Mouse (Mus musculus): ENCODE results near the gene Mtpn.

The Mtpn gene

GRCm38 (mm10) chr6:35539304-35540009, at the start of gene Mtpn:
Gene Mtpn, minus strand, starts transcription at chr6:35539888.
- in situ Hi-C loops (cut with MseI, MboI) = no loop called here

- in situ Hi-C loops (cut with MseI, MboI) = no loop called here
Observed at GRCm38 (mm10) chr6:35568731-35569130, 29.0 kb upstream of the Mtpn start.

DNA sequence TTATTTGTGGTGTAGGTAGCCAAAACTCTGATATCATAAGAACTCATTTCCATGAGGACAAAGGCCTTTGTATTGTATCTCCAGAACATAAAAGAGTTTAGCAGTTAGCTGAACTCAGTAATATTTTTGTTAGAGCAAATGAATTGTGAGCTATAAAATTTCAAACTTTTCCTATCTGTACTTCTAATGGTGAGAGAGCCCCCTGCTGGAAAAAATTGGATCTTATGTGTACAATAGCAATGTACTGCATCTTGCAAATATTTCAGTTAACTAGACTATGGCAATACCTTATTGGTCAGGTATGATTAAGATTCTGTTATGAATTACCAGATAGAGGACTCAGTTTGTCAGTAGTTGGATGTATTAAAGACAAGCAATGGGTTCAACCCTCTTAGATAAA, 28.1 kb upstream of the Mtpn start:
- in situ Hi-C loops (cut with MseI, MboI) = no loop called here

GRCm38 (mm10) chr6:35559950-35560349, 20.3 kb upstream of the Mtpn start:
- in situ Hi-C loops (cut with MseI, MboI) = no loop called here

DNA sequence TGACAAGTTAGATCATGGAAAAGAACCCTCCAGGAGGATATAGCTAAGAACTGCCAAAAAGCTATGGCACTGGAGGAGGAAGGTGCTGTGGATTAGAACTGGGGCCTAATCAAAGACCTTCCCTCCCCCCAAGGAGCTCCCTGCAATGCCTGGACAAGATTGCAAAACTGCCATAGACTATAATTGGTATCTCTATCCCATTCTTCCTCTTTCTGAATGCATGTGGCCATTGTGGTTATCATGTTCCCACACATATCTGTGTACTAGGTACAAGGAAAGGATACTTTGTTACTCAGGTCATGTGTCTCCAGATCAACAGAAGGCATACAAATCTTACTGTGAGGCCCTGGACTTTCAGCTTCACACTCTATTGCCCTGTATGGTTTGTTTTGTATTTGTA, 4.7 kb upstream of the Mtpn start:
- in situ Hi-C loops (cut with MseI, MboI) = no loop called here

GRCm38 (mm10) chr6:35542656-35543400, 3.1 kb upstream of the Mtpn start:
- in situ Hi-C loops (cut with MseI, MboI) = no loop called here

DNA sequence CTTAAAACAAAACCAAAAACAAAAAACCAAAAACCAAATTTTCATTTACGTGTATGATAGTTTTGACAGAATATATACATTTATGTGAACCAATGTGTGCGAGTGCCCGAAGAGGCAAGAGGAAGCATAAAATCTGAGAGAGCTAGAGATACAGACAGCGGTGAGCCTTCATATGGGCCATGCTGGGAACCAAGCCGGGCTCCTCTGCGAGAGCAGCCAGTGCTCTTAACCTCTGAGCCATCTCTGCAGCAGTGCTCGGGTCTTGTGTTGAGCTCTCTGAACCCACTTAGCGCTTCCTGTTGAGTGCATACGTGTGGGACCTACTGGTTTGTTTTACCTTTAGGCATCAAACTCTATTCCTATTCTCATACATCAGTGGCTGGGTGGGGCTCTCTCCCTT, 689 bp upstream of the Mtpn start:
- in situ Hi-C loops (cut with MseI, MboI) = no loop called here

DNA sequence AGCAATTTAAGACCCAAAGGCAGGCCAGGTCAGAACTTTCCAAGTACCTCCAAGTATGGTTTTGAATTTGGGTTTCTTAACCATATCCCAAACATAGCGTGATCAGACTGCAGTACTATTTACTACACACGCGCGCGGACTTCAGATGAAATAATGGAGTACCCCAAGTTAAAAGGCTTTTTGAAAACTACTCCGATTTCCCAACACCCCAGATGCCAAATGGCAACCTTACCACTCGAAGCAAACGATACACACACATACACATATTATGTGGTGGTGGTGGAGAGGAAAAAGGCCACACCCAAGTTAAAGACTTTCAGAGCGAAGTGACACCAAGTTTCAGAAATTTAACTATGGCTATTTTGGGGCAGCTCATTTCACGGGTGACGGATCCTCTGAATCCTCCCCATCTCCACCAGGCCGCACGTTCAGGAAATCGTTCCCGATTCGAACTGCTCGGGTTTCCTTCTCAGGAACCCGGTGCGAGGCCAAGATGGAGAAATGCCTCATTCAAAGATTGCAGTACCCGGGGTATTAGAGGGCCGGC, 858 bp downstream of the Mtpn start:
- in situ Hi-C loops (cut with MseI, MboI) = no loop called here

DNA sequence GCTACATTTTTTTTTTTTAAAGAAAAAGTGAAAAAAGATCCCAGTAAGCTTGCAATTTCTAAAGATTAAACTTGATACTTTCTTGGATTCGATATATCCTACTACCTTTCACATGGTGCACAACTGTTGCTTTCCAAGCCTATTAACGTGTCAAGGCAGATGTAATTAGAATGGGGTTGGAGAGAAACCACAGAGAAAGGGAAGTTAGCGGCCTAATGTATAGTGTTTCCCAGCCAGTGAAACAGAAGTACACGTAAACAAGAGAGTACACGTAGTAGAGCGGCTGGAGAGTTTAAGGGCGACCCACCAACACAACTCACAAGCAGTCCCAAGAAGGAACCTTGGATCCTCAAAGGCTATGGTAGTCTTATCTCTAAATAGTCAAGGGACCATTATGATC, 3.7 kb downstream of the Mtpn start:
- in situ Hi-C loops (cut with MseI, MboI) = no loop called here

- in situ Hi-C loops (cut with MseI, MboI) = no loop called here
Observed at GRCm38 (mm10) chr6:35513362-35513761, 26.3 kb downstream of the Mtpn start.

GRCm38 (mm10) chr6:35504781-35505180, 34.9 kb downstream of the Mtpn start:
- in situ Hi-C loops (cut with MseI, MboI) = no loop called here

DNA sequence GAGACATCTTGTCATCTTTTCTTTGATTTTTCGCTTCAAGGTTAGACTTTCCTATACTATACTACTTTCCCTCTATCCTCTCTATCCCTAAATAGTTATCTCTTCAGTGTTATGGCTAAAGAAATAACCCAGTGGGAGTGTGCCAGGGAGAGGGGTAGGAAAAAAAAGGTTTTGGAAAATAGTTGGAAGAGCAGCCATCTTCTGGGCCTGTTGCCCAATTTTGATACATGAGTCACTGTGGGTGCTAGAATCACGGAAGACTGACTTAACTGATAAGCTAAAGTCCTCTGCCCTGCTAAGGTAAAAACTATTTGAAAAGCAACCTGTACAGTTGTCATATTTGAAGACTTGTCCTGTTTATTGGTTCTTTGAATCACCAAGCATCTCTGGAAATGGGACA, 36.8 kb downstream of the Mtpn start:
- in situ Hi-C loops (cut with MseI, MboI) = no loop called here

- in situ Hi-C loops (cut with MseI, MboI) = no loop called here
Observed at GRCm38 (mm10) chr6:35499978-35500667, 39.6 kb downstream of the Mtpn start.

GRCm38 (mm10) chr6:35497406-35497805, 42.3 kb downstream of the Mtpn start:
- in situ Hi-C loops (cut with MseI, MboI) = no loop called here

- in situ Hi-C loops (cut with MseI, MboI) = no loop called here
Observed at GRCm38 (mm10) chr6:35493851-35494250, 45.8 kb downstream of the Mtpn start.

DNA sequence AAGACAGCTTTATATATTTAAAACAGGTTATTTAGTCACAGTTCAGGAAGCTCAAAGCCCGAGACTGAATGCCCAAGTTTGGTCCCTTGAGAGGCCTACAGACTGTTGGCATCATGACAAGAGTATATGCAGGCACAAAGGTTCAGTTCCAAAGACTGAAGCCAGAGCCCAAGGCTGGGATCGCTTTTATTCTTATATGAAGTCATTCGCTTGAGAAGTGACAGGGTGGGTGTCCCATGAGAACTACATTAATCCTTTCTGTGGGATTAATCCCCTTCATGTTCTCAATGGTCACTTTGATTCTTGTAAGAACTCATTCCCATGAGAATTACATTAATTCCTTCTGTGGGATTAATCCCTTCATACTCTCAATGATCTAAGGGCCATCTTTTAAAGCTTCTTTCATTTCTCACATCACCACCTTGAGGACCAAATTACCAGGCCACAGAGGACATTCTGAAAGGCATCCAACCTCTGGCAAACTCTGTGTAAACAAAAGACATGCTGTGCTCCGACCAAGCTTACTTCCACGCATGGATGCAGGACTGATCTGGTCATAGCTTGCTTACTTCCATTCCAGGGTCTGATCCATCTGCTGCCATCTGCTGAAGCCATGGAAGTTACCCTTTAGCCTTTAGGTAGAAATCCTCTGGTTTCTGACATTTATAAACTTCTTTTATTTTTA, 59.9 kb downstream of the Mtpn start:
- in situ Hi-C loops (cut with MseI, MboI) = no loop called here

GRCm38 (mm10) chr6:35476830-35477229, 62.9 kb downstream of the Mtpn start:
- in situ Hi-C loops (cut with MseI, MboI) = no loop called here

- in situ Hi-C loops (cut with MseI, MboI) = no loop called here
Observed at GRCm38 (mm10) chr6:35463450-35464395, 76.0 kb downstream of the Mtpn start.

DNA sequence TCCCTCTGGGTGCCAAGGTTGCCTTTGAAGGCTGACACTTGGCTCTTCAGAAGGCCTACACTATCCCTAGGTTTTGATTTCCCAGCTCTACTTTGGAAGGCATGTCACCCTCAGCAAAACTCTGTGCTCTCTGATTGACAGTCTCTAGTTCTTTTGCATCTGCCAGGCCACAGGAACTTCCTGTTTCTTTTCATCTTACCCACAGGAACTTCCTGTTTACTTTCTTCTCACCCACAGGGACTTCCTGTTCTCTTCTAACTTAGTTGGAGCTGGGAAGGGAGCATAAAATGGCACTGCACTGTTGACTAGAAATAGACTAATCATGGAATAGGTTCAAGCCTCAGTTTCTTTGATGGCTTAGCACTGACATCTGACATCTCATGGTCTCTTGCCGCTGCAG, 77.2 kb downstream of the Mtpn start:
- in situ Hi-C loops (cut with MseI, MboI) = no loop called here

All from mouse trophoblast stem cell (cell line).